Mouse (Mus musculus) kidney, embryonic 16.5 days (tissue): Measurements from ENCODE around the gene Nsmce4a. TPM values are rescaled to one million over a fixed set of nuclear protein-coding genes. Genes with fewer than 3 reads are reported as not detected.

Experiments used
- ATAC-seq: fragments of 200-750 bp; cut with Nextera tagmentation; 2 replicates; pipeline ENCODE4 v1.8.0; 2017; ENCODE audit warnings: moderate TSS enrichment; ENCODE audit not compliant: low FRiP score, low TSS enrichment
- H3K27ac ChIP-seq: fragments of 300-500 bp; sonication (generic); 2 replicates; pipeline ENCODE4 v1.5.1; 2014; ENCODE audit warnings: low read length
- H3K27me3 ChIP-seq: fragments of 300-500 bp; sonication (generic); 2 replicates; pipeline ENCODE4 v1.6.1; 2014; ENCODE audit warnings: low read length, control low read depth, mixed read lengths; ENCODE audit not compliant: insufficient read depth
- H3K36me3 ChIP-seq: fragments of 300-500 bp; sonication (generic); 2 replicates; pipeline ENCODE4 v1.6.1; 2014; ENCODE audit warnings: low read length, control low read depth, mixed read lengths; ENCODE audit not compliant: insufficient read depth
- H3K4me1 ChIP-seq: fragments of 300-500 bp; sonication (generic); 2 replicates; pipeline ENCODE4 v1.6.1; 2014; ENCODE audit warnings: low read length, control low read depth, mixed read lengths; ENCODE audit not compliant: insufficient read depth
- H3K4me2 ChIP-seq: fragments of 300-500 bp; sonication (generic); replicated peaks from 2 replicates; pipeline ENCODE4 v1.6.1; 2014; ENCODE audit warnings: low read depth, low read length
- H3K4me3 ChIP-seq: fragments of 300-500 bp; sonication (generic); 2 replicates; pipeline ENCODE4 v1.5.1; 2014; ENCODE audit warnings: mild to moderate bottlenecking, low read length
- H3K9ac ChIP-seq: fragments of 300-500 bp; sonication (generic); replicated peaks from 2 replicates; pipeline ENCODE4 v1.6.1; 2014; ENCODE audit warnings: low read length
- H3K9me3 ChIP-seq: fragments of 300-500 bp; sonication (generic); 2 replicates; pipeline ENCODE4 v1.6.1; 2016; ENCODE audit warnings: low read length, control low read depth
- WGBS: fragments of 180-500 bp; shearing (Covaris S2); extraction: QIAGEN DNeasy Blood & Tissue Kit; methylation state at CpG from one replicate; pipeline ENCODE4 v1.1.7; 2014; 5-methylcytosine and 5-hydroxymethylcytosine counted together
- polyA plus RNA-seq: library from polyadenylated mRNA; unstranded; fragments of >200 nt; fragmentation: Nextera tagmentation; extraction: Ambion mirVana; gene quantifications from 2 replicates; pipeline ENCODE4 v1.2.1, GENCODE M21; 2015

Nsmce4a gene
- polyA plus RNA-seq, 1 experiment from 2014 or later, result 155 TPM

GRCm38 (mm10) chr7:130586521-130587072, 13.7 kb upstream of the Nsmce4a start:
- no peak overlapping the region for H3K9ac ChIP-seq
- H3K27ac ChIP-seq, result no peak overlapping the region
- H3K9me3 ChIP-seq, result no peaks in the 10 kb centered on the region
- H3K4me3 ChIP-seq, result no peak overlapping the region
- peaks cover 3% of the 10 kb centered on the region; the same call in 1 of the 2 replicates for H3K4me1 ChIP-seq
- no peaks in the 10 kb centered on the region for H3K27me3 ChIP-seq
- no peak overlapping the region for H3K4me2 ChIP-seq
- H3K36me3 ChIP-seq, result no peaks in the 10 kb centered on the region
- 71% methylated on average over 2 of the region's 2 CpGs for WGBS
- no peak for ATAC-seq

GRCm38 (mm10) chr7:130578607-130579006, 5.7 kb upstream of the Nsmce4a start:
- peaks cover 7% of the 10 kb centered on the region; the same call in 1 of the 2 replicates for H3K4me1 ChIP-seq
- no peak overlapping the region for H3K9ac ChIP-seq
- 61% methylated on average over 5 of the region's 5 CpGs for WGBS
- H3K4me3 ChIP-seq, result no peak overlapping the region
- H3K4me2 ChIP-seq, result no peak overlapping the region
- ATAC-seq, result no peak
- 0 out of 2 replicates have a peak, but pooled peaks cover 5% of the 10 kb centered on the region for H3K36me3 ChIP-seq
- no peaks in the 10 kb centered on the region for H3K27me3 ChIP-seq
- no peak overlapping the region for H3K27ac ChIP-seq
- H3K9me3 ChIP-seq, result no peaks in the 10 kb centered on the region

- H3K36me3 ChIP-seq, result 0 out of 2 replicates have a peak, but pooled peaks cover 5% of the 10 kb centered on the region
- H3K4me2 ChIP-seq, result no peak overlapping the region; the same call in 1 of the 2 replicates
- peaks cover 7% of the 10 kb centered on the region; the same call in 1 of the 2 replicates for H3K4me1 ChIP-seq
- no peak for ATAC-seq
- H3K27ac ChIP-seq, result peak overlapping the region; percentile 14; the same call in 1 of the 2 replicates
- H3K4me3 ChIP-seq, result no peak overlapping the region
- no peaks in the 10 kb centered on the region for H3K27me3 ChIP-seq
- no peaks in the 10 kb centered on the region for H3K9me3 ChIP-seq
- WGBS, result 89% methylated on average over 2 of the region's 2 CpGs
- no peak overlapping the region for H3K9ac ChIP-seq
Observed at GRCm38 (mm10) chr7:130578066-130578465, 5.1 kb upstream of the Nsmce4a start.

DNA sequence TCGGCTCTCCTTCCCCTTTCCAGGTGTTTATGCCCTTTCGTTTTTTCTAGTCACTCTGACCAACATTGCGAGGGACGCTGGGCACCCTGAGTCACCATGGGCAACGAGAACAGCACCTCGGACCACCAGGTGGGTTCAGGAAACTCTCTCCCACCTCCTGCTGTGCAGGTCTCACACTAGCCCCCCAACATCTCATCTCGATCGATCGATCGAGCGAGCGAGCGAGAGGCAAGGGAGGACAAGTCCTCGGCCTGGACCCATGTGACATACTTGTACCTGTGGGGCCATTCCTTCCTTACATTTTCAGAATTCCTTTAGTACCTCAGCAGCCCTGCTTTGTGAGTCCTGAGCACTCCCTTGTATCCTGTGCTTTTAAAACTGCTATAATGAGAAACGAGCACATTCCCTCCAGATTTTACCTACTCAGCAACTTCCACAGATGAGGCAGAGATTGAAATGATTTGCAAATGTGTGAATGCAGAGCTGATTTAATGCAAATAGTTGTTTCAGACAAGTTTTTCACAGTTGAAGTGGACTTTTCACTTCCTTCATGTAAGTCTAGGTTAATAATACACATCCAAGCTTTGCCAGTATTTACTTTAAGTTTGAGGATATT, 4.6 kb upstream of the Nsmce4a start, which contains the start of gene Tacc2:
Gene Tacc2 (plus strand): TSS at position 51 of the 616 bp plus-strand sequence.
- peak within 1 kb of the TSS; percentile 20 for H3K4me3 ChIP-seq
- no peak for ATAC-seq
- H3K9me3 ChIP-seq, result no peaks in the 10 kb centered on the region
- H3K4me1 ChIP-seq, result peaks cover 7% of the 10 kb centered on the region; the same call in 1 of the 2 replicates
- H3K4me2 ChIP-seq, result peak within 1 kb of the TSS; percentile 44
- 42% methylated on average over 15 of the region's 15 CpGs for WGBS
- 0 out of 2 replicates have a peak, but pooled peaks cover 5% of the 10 kb centered on the region for H3K36me3 ChIP-seq
- H3K27ac ChIP-seq, result peak within 1 kb of the TSS; percentile 67
- peak within 1 kb of the TSS; percentile 23; the same call in 1 of the 2 replicates for H3K9ac ChIP-seq
- H3K27me3 ChIP-seq, result no peaks in the 10 kb centered on the region

DNA sequence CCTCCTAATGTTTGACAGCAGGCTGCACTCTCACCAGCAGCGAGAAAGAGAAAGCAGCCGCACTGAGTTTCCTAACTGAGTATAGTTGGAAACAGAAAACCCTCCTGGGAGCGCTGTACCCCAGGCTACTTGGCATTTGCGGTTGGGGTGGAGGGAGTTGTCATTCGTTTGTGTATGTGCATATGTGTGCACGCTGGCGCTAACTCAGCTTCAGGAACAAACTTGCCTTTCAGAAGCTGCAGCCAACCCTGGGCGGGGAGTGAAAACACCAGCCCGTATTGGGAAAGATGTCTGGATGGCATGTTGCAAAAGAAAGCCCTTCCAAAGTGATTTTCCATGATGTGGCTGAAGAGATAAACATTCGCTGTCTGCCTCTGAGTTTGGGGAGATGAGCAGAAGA, 4.1 kb upstream of the Nsmce4a start:
- Histone ChIP-seq H3K4me1 (peaks cover 7% of the 10 kb centered on the region; the same call in 1 of the 2 replicates), H3K4me3 (peak overlapping the region; percentile 20), H3K9ac (peak overlapping the region; percentile 23; the same call in 1 of the 2 replicates), H3K27me3 (no peaks in the 10 kb centered on the region), H3K4me2 (peak overlapping the region; percentile 44), H3K9me3 (no peaks in the 10 kb centered on the region), H3K27ac (peak overlapping the region; percentile 67), H3K36me3 (0 out of 2 replicates have a peak, but pooled peaks cover 5% of the 10 kb centered on the region)
- no peak; the same call in 1 of the 2 replicates for ATAC-seq
- 34% methylated on average over 10 of the region's 10 CpGs for WGBS

DNA sequence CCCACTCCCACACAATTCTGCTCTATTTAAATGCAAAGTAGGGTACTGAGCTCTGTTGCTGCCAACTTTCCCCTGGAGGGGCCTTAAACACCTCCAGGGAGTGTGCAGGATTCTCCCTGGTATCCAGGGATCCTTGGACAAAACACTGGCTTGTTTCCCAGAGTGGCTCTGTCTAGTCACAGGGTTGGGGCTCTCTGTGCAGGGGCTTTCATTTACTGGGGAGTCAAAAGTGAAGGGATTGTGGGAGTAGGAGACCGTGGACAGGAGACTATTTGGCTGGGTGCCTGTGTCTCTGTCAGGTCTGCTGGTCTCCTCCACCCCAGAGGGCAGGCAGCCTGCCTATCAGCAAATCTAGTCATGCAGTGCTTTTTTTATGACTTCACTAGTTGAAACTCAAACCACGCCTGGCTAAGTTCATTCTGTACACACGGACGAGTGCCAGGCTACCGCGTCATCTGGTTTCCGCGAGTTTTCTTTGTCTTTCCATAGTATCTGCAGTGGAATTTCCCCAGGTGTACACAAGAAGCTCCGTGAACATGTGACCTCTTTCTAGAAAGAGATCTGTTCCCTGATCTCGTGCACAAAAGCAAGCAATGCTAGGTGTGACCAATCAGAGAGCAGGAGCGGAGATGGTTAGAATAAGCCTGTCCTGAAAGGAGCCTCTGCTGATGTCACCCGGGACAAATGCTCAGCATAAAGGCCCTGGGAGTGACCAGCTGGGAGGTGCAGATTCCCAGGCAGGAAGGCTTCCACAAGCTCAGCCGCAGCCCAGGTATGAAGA, 1.5 kb upstream of the Nsmce4a start:
- WGBS, result 24% methylated on average over 13 of the region's 13 CpGs
- H3K27ac ChIP-seq, result peak overlapping the region; percentile 86
- H3K4me1 ChIP-seq, result peaks cover 16% of the 10 kb centered on the region
- H3K9ac ChIP-seq, result 0 out of 2 replicates have a peak overlapping the region, but pooled peaks have one; percentile 32
- no peaks in the 10 kb centered on the region for H3K36me3 ChIP-seq
- peak overlapping the region; percentile 22 for H3K4me2 ChIP-seq
- ATAC-seq, result peak; percentile 80
- no peaks in the 10 kb centered on the region for H3K27me3 ChIP-seq
- H3K9me3 ChIP-seq, result no peaks in the 10 kb centered on the region
- peak overlapping the region; percentile 6; the same call in 1 of the 2 replicates for H3K4me3 ChIP-seq

GRCm38 (mm10) chr7:130573746-130574145, 828 bp upstream of the Nsmce4a start:
- Histone ChIP-seq H3K9me3 (no peaks in the 10 kb centered on the region), H3K27ac (peak overlapping the region; percentile 86)
- WGBS, result 95% methylated on average over 10 of the region's 10 CpGs

DNA sequence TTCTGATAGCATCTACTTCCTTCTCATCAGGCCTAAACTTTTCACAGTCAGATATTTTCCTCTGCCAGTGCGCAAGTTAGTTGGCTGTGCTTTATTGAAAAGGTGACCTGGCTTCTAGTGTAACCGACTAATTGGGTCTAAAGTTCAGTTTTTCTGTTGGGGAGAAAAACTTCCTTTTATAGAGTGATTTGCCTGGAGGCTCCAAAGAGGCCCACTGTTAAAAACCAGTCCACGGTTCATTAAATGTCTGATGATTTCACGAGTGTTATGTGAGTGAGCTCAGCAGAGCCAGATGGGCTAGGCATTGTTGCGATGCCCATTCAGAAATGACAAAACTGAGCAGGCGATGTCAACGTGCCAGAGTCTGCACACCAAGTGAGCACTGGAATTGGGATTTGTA, 2.4 kb downstream of the Nsmce4a start:
- 49% methylated on average over 7 of the region's 7 CpGs for WGBS
- H3K27me3 ChIP-seq, result no peaks in the 10 kb centered on the region

More at GRCm38 (mm10) chr7:130573746-130574145, 828 bp upstream of the Nsmce4a start:
- Histone ChIP-seq H3K9ac (no peak overlapping the region), H3K4me2 (no peak overlapping the region), H3K4me3 (no peak overlapping the region), H3K27me3 (no peaks in the 10 kb centered on the region), H3K4me1 (peaks cover 18% of the 10 kb centered on the region), H3K36me3 (no peaks in the 10 kb centered on the region)
- no peak for ATAC-seq

DNA sequence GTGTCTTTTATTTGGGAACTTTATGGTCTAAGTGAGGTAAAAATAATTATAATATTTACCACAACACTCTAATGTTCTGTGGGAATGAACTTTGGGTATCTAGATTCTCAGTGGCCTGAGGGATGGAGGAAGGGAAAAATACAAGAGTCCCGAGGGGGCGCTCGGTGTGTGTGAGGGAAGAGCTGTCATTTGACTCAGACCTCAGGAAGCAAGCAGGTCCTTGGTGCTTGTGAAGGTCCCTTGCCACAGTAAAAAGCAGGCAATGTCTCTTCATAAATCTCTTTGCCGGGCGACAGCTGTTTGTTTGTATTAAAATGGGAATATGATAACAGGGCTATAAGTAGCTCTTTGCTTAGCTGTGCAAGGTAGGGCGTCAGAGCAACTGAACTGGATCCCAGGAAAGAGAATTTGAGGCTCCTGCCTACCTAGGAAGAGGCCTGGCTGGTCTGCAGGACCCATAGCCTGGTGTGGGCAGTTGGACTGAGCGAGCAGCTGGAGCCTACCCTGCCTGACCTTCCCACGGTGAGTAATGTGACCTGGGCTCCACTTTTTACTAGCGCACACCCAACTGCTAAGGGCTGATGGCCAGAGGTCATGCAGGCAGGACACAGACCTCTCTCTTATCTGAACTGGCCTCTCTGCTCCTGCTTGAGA, 4.0 kb downstream of the Nsmce4a start:
- peak; percentile 23; the same call in 1 of the 2 replicates for ATAC-seq
- no peaks in the 10 kb centered on the region for H3K9me3 ChIP-seq

More for the DNA sequence above, 2.4 kb downstream of the Nsmce4a start:
- Histone ChIP-seq H3K9ac (no peak overlapping the region), H3K4me1 (peaks cover 12% of the 10 kb centered on the region; the same call in 1 of the 2 replicates), H3K36me3 (no peaks in the 10 kb centered on the region), H3K9me3 (no peaks in the 10 kb centered on the region), H3K27ac (peak overlapping the region; percentile 45; the same call in 1 of the 2 replicates), H3K4me2 (no peak overlapping the region), H3K4me3 (no peak overlapping the region)
- no peak for ATAC-seq

More for the DNA sequence above, 4.0 kb downstream of the Nsmce4a start:
- H3K4me1 ChIP-seq, result peaks cover 12% of the 10 kb centered on the region; the same call in 1 of the 2 replicates
- no peak overlapping the region for H3K4me3 ChIP-seq
- no peak overlapping the region for H3K27ac ChIP-seq
- H3K4me2 ChIP-seq, result no peak overlapping the region
- no peaks in the 10 kb centered on the region for H3K27me3 ChIP-seq
- 41% methylated on average over 9 of the region's 9 CpGs for WGBS
- H3K36me3 ChIP-seq, result no peaks in the 10 kb centered on the region
- H3K9ac ChIP-seq, result no peak overlapping the region
